Mouse (Mus musculus): ENCODE data around the gene Il27.
A peak's percentile ranks its signal among the peaks of the same experiment; 100 is the strongest.

Il27 gene

GRCm38 (mm10) chr7:126594862-126595561 lies at the start of gene Il27:
Il27 (minus strand) TSS chr7:126594941.
- DNase-seq (ENCODE audit: low spot score in 2 of 2): no peak

- no peak for DNase-seq (ENCODE audit: low spot score in 2 of 2)
Measured at GRCm38 (mm10) chr7:126644345-126644744, 49.6 kb upstream of the Il27 start.

DNA sequence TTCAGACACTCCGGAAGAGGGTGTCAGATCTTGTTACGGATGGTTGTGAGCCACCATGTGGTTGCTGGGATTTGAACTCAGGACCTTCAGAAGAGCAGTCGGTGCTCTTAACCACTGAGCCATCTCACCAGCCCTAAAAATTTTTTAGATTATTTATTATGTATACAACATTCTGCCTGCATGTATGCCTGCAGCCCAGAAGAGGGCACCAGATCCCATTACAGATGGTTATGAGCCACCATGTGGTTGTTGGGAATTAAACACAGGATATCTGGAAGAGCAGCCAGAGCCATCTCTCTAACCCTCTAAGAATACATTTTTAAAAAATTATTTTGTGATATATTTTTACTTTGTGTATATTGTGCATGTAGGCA lies 48.5 kb upstream of the Il27 start:
- DNase-seq (ENCODE audit: low spot score in 2 of 2): peak in 1 of 2 experiments; percentile 31

GRCm38 (mm10) chr7:126642545-126643243 lies 48.0 kb upstream of the Il27 start:
- DNase-seq (ENCODE audit: low spot score in 2 of 2): no peak

GRCm38 (mm10) chr7:126636733-126637520 lies 42.2 kb upstream of the Il27 start:
- peak in 1 of 2 experiments; percentile 57 for DNase-seq (ENCODE audit: low spot score in 2 of 2)

DNA sequence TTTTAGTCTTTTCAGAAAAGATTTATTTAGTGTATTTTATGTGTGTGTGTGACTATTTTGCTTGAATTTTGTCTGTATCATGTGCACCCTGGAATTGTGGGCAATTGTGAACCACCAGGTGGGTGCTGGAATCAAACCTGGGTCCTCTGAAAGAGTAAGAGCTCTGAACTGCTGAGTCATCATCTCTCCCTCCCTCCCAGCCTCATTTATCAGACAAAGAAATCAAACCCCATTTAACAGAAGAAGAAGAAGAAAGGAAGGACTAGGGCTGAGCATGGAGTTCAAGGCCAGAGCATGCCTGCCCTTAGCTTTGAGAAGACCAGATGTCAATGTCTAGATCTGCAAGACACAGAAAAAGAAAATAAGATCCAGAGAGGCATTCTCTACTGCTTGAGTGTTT lies 40.6 kb upstream of the Il27 start:
- DNase-seq (ENCODE audit: low spot score in 2 of 2): no peak

GRCm38 (mm10) chr7:126632478-126632877 lies 37.7 kb upstream of the Il27 start:
- no peak for DNase-seq (ENCODE audit: low spot score in 2 of 2)

GRCm38 (mm10) chr7:126630824-126631518 lies 36.2 kb upstream of the Il27 start, which contains the start of gene Nupr1:
Nupr1 (minus strand) TSS chr7:126630861.
- no peak for DNase-seq (ENCODE audit: low spot score in 2 of 2)

DNA sequence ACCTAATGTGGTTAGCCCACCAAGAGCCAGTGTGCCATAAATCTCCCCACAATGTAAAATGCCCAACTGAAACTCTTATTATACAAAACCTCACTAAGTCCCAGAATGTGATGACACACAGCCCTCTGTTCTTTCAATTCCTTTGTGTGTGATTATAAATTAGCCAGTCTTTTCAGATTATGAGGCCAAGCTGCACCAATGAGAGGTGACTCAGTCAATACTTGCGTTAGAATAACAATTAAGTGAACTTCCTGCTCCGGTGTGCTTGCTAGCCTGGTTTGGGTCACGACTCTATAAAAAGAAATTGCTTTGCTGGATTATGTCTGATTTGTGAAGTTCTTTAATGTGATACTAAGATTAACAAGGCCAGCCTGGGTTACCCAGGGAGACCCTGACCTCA lies 35.2 kb upstream of the Il27 start:
- DNase-seq (ENCODE audit: low spot score in 2 of 2): no peak

DNA sequence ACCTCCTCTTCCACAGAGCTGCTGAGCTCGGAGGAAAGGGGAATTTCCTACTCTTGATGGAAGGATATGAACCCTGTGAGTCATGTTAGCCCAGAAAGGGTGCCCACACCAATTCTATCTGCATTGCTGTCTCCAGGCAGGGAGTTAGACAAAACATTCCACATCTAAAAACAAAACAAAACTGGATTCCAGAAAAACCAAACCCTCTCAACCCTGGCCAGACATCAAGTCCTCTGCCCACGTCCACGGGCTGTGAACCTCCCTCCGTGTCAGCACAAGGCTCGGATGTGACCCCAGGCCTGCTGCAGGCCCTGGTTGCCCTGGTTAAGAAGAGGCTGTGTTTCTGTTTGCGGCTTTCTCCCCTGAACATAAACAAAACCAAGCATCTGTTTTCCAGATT lies 33.4 kb upstream of the Il27 start:
- DNase-seq (ENCODE audit: low spot score in 2 of 2): no peak

DNA sequence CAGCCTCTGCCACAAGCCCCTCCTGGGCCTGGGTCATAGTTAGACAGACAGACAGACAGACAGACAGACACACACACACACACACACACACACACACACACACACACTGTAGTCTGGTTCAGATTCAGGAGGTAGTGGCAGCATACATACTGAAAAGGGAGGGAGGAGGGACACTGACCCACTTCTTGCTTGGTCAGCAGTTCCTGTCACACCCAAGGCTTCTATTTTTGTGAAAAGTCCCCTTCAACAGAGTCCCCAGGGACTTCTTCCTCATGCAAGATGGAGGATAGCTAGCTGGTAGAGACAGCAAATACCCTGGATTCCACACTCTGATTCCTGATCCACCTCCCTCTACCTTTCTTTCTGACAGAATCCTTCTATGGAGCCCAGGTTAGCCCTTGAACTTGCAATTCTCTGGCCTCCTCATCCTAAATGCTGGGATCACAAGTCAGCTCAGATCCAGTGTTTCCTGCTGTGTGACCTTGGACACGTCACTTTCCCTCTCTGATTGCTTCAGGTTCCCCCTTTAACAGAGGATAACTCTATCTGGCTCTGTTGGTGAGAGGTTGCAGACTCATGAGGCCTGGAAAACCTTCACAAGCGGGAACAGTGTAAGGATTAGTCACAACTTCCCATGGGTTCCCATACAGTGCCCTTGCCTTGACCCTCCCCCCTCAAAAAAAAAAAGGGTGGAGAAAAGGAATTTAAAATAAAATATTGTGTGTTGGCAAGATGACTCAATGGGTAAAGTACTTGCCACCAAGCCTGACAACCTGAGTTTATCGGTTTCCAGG lies 31.3 kb upstream of the Il27 start:
- DNase-seq (ENCODE audit: low spot score in 2 of 2): no peak

- no peak for DNase-seq (ENCODE audit: low spot score in 2 of 2)
Measured at GRCm38 (mm10) chr7:126625369-126625768, 30.6 kb upstream of the Il27 start.

DNA sequence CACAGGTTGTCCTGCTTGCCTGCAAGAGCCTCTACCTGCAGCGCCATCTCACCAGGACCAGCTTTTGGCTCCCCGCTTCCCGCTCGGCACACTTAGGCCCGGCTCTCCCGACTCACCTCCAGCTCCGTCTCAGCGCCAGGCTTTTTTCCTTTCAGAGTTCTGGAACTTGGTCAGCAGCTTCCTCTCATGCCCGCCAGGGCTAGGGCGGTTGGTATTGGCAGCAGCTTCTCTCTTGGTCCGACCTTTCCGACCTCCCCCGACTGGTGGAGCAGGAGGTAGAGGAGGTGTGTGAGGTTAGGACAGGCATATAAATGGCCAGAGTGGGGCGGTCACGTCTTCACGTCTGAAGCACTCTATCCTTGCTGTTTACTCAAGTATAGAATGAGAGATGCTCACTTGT lies 30.0 kb upstream of the Il27 start:
- no peak for DNase-seq (ENCODE audit: low spot score in 2 of 2)

GRCm38 (mm10) chr7:126623381-126623780 lies 28.6 kb upstream of the Il27 start:
- DNase-seq (ENCODE audit: low spot score in 2 of 2): no peak

GRCm38 (mm10) chr7:126621452-126622359 lies 27.0 kb upstream of the Il27 start:
- DNase-seq (ENCODE audit: low spot score in 2 of 2): no peak

DNA sequence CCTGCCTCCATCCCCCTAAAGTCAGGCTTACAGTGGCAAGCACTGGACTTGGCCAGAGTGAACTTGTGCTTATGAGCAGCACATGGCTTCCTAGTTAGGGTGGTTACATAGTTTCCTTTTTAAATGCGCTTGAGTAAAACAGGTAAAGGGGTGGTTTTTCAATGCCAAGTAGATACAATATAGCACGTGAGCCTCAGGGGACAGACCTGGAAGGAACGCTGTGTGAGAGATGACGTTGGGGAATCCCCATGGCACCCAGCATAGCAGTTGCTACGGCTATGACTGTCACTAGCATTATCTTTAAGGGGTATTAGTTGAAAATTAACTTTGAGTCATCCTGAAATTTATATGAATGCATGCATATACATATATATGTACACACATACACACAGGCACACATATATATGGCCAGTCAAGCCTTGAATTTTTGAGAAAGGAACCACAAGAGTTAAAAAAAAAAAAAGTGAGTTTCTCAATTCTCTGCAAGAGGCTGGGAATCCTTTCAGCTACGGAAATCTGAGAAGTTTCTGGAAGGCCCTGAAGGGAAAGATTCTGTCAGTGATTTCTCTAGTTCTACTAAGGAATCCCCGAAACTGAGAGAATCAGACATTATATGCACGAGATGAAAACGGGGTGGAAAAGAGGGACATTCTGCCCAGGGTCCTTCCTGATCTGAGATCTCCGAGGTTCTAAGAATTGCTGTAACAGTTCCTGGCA lies 25.0 kb upstream of the Il27 start:
- no peak for DNase-seq (ENCODE audit: low spot score in 2 of 2)

- no peak for DNase-seq (ENCODE audit: low spot score in 2 of 2)
Measured at GRCm38 (mm10) chr7:126616707-126617106, 22.0 kb upstream of the Il27 start.

- no peak for DNase-seq (ENCODE audit: low spot score in 2 of 2)
Measured at GRCm38 (mm10) chr7:126612736-126613135, 18.0 kb upstream of the Il27 start.

- DNase-seq (ENCODE audit: low spot score in 2 of 2): no peak
Measured at GRCm38 (mm10) chr7:126607796-126608195, 13.1 kb upstream of the Il27 start.
